Mouse (Mus musculus) monocyte, adult 2 months (primary cell): ENCODE results near the gene Olfr492.

Source experiments
- DNase-seq, 2 experiments: peaks; one replicate each; pipeline ENCODE4 v3.0.0; 2022; ENCODE audit warnings: low spot score in 2 of 2, low read depth in 1 of 2

The Olfr492 gene

GRCm38 (mm10) chr7:108323574-108323973 is at the start of gene Olfr492:
Olfr492 (minus strand) TSS chr7:108323674.
- no peak for DNase-seq

GRCm38 (mm10) chr7:108365035-108365434 is 41.6 kb upstream of the Olfr492 start, which contains the start of gene Olfr494:
Olfr494 (plus strand) TSS chr7:108365335.
- DNase-seq, result no peak

- DNase-seq, result no peak
These were observed 23.4 kb upstream of the Olfr492 start, which contains the start of gene Olfr493 for GRCm38 (mm10) chr7:108346879-108347278. Olfr493 (minus strand) TSS chr7:108346979.

- DNase-seq, result no peak
These were observed 10.3 kb downstream of the Olfr492 start, which contains the start of gene Olfr491 for GRCm38 (mm10) chr7:108313151-108313550. Olfr491 (plus strand) TSS chr7:108313451.

- DNase-seq, result no peak
These were observed 34.6 kb downstream of the Olfr492 start, which contains the start of gene Olfr490 for GRCm38 (mm10) chr7:108288834-108289233. Olfr490 (minus strand) TSS chr7:108288934.
